Mouse (Mus musculus) CH12.LX (cell line): Measurements from ENCODE around the gene Frmd4a. TPM values are rescaled to one million over a fixed set of nuclear protein-coding genes. Genes with fewer than 3 reads are reported as not detected.

ENCODE experiments used
- DNase-seq: peaks from one replicate; pipeline ENCODE4 v3.0.0-alpha.2; 2013; ENCODE audit errors: extremely low read depth
- H3K27ac ChIP-seq: 2 replicates; pipeline ENCODE4 v1.5.1; 2012; ENCODE audit warnings: low read depth, mild to moderate bottlenecking, control low read depth, moderate library complexity; ENCODE audit not compliant: insufficient read depth
- H3K27me3 ChIP-seq: replicated peaks from 2 replicates; pipeline ENCODE3; 2012; ENCODE audit warnings: inconsistent platforms
- H3K36me3 ChIP-seq, 2 experiments: replicated peaks in 1 of 2; 2 replicates each; pipeline versions ENCODE3 to v1.6.1; 2012; ENCODE audit warnings: inconsistent platforms in 1 of 2, low read length in 1 of 2, mild to moderate bottlenecking in 1 of 2, mixed read lengths in 1 of 2, moderate library complexity in 1 of 2; ENCODE audit not compliant: control insufficient read depth in 1 of 2, insufficient read depth in 1 of 2
- H3K4me1 ChIP-seq, 2 experiments: 2 replicates each; pipeline ENCODE4 v1.6.1; 2012; ENCODE audit warnings: inconsistent platforms in 1 of 2, moderate library complexity in 1 of 2; ENCODE audit not compliant: insufficient read depth in 2 of 2, control insufficient read depth in 1 of 2
- H3K4me2 ChIP-seq: 2 replicates; pipeline ENCODE4 v1.6.1; 2012; ENCODE audit warnings: low read depth, mild to moderate bottlenecking, control low read depth; ENCODE audit not compliant: poor library complexity, insufficient read depth, severe bottlenecking
- H3K4me3 ChIP-seq, 3 experiments: fragments of 150-350 bp in 1 of 3; sonication (generic) in 1 of 3; replicated peaks in 1 of 3; 2 replicates each; pipeline versions ENCODE3 to v1.5.1; 2011 to 2012; ENCODE audit warnings: low read depth in 2 of 3, low read length in 2 of 3, mild to moderate bottlenecking in 2 of 3, moderate library complexity in 2 of 3, control low read depth in 1 of 3, improper control_type of control experiment in 1 of 3, inconsistent platforms in 1 of 3, mixed read lengths in 1 of 3; ENCODE audit not compliant: poor library complexity in 1 of 3
- H3K79me2 ChIP-seq: replicated peaks from 2 replicates; pipeline ENCODE4 v1.6.1; 2012; ENCODE audit warnings: mild to moderate bottlenecking, moderate library complexity; ENCODE audit not compliant: control insufficient read depth, poor library complexity, insufficient read depth, severe bottlenecking; ENCODE audit errors: extremely low read depth
- H3K9ac ChIP-seq: 2 replicates; pipeline ENCODE4 v1.6.1; 2012; ENCODE audit warnings: low read depth, mild to moderate bottlenecking, control low read depth, moderate library complexity; ENCODE audit not compliant: insufficient read depth
- H3K9me3 ChIP-seq: replicated peaks from 2 replicates; pipeline ENCODE3; 2012; ENCODE audit warnings: low read length, inconsistent platforms, mixed read lengths
- CHD1 ChIP-seq: IDR thresholded peaks from 2 replicates; pipeline ENCODE4 v1.6.1; 2012; ENCODE audit warnings: low read depth, low read length, improper control_type of control experiment, inconsistent platforms
- CTCF ChIP-seq, 2 experiments: IDR thresholded peaks in 1 of 2; conservative IDR thresholded peaks in 1 of 2; 2 replicates each; pipeline ENCODE4 v1.5.1; 2011 to 2012; ENCODE audit warnings: low read depth in 2 of 2, low read length in 2 of 2, improper control_type of control experiment in 1 of 2, inconsistent platforms in 1 of 2, mild to moderate bottlenecking in 1 of 2, moderate library complexity in 1 of 2
- ETS1 ChIP-seq: conservative IDR thresholded peaks from 2 replicates; pipeline ENCODE4 v1.6.1; 2012; ENCODE audit warnings: low read depth, mild to moderate bottlenecking, inconsistent platforms, low read length, improper control_type of control experiment, moderate library complexity
- GABPA ChIP-seq: IDR thresholded peaks from 2 replicates; pipeline ENCODE4 v1.6.1; 2012; ENCODE audit warnings: low read depth, low read length, improper control_type of control experiment, inconsistent platforms; ENCODE audit not compliant: insufficient replicate concordance
- HCFC1 ChIP-seq: IDR thresholded peaks from 2 replicates; pipeline ENCODE4 v1.6.1; 2012; ENCODE audit warnings: low read depth, mild to moderate bottlenecking, inconsistent platforms, low read length, improper control_type of control experiment
- JUND ChIP-seq: conservative IDR thresholded peaks from 2 replicates; pipeline ENCODE4 v1.6.1; 2011; ENCODE audit warnings: low read depth, low read length, improper control_type of control experiment
- KAT2A ChIP-seq: IDR thresholded peaks from 2 replicates; pipeline ENCODE4 v1.6.1; 2012; ENCODE audit warnings: low read length, improper control_type of control experiment, inconsistent platforms; ENCODE audit not compliant: insufficient replicate concordance
- MAX ChIP-seq: IDR thresholded peaks from 2 replicates; pipeline ENCODE4 v1.6.1; 2011; ENCODE audit warnings: low read length, improper control_type of control experiment
- MEF2A ChIP-seq: IDR thresholded peaks from 2 replicates; pipeline ENCODE4 v1.6.1; 2014; ENCODE audit warnings: low read depth, mild to moderate bottlenecking, inconsistent platforms, low read length, improper control_type of control experiment, borderline replicate concordance
- MYC ChIP-seq: IDR thresholded peaks from 2 replicates; pipeline ENCODE4 v1.6.1; 2011; ENCODE audit warnings: low read depth, mild to moderate bottlenecking, improper control_type of control experiment, low read length
- NELFE ChIP-seq: IDR thresholded peaks from 2 replicates; pipeline ENCODE4 v1.6.1; 2011; ENCODE audit warnings: low read depth, low read length, improper control_type of control experiment
- PAX5 ChIP-seq: IDR thresholded peaks from 2 replicates; pipeline ENCODE4 v1.6.1; 2012; ENCODE audit warnings: low read length, inconsistent platforms, mixed read lengths
- POLR2A ChIP-seq: IDR thresholded peaks from 2 replicates; pipeline ENCODE4 v1.6.1; 2011; ENCODE audit warnings: low read depth, mild to moderate bottlenecking, improper control_type of control experiment, low read length
- POLR2AphosphoS2 ChIP-seq: IDR thresholded peaks from 2 replicates; pipeline ENCODE4 v1.6.1; 2011; ENCODE audit warnings: low read depth, low read length, improper control_type of control experiment
- SIN3A ChIP-seq: IDR thresholded peaks from 2 replicates; pipeline ENCODE4 v1.6.1; 2012; ENCODE audit warnings: low read length, improper control_type of control experiment, inconsistent platforms
- SMC3 ChIP-seq: IDR thresholded peaks from 2 replicates; pipeline ENCODE4 v1.6.1; 2011; ENCODE audit warnings: low read depth, low read length, improper control_type of control experiment
- TBP ChIP-seq: conservative IDR thresholded peaks from 2 replicates; pipeline ENCODE4 v1.6.1; 2011; ENCODE audit warnings: low read depth, low read length, improper control_type of control experiment
- UBTF ChIP-seq: IDR thresholded peaks from 2 replicates; pipeline ENCODE4 v1.6.1; 2012; ENCODE audit warnings: low read depth, mild to moderate bottlenecking, inconsistent platforms, low read length, improper control_type of control experiment, moderate library complexity
- USF1 ChIP-seq: IDR thresholded peaks from 2 replicates; pipeline ENCODE4 v1.6.1; 2014; ENCODE audit warnings: low read depth, mild to moderate bottlenecking, inconsistent platforms, low read length, improper control_type of control experiment
- ZC3H11A ChIP-seq: IDR thresholded peaks from 2 replicates; pipeline ENCODE4 v1.6.1; 2012; ENCODE audit warnings: low read depth, mild to moderate bottlenecking, inconsistent platforms, low read length, improper control_type of control experiment
- ZKSCAN1 ChIP-seq: IDR thresholded peaks from 2 replicates; pipeline ENCODE4 v1.6.1; 2012; ENCODE audit warnings: low read depth, inconsistent platforms, low read length, improper control_type of control experiment, borderline replicate concordance
- ZMIZ1 ChIP-seq: IDR thresholded peaks from 2 replicates; pipeline ENCODE4 v1.6.1; 2012; ENCODE audit warnings: low read depth, mild to moderate bottlenecking, inconsistent platforms, low read length, improper control_type of control experiment
- ZNF384 ChIP-seq: IDR thresholded peaks from 2 replicates; pipeline ENCODE4 v1.6.1; 2012; ENCODE audit warnings: low read depth, low read length, improper control_type of control experiment, inconsistent platforms
- dilution Hi-C: fragments of 300-500 bp; cut with MboI; formaldehyde crosslinking; loops from 2 replicates; pipeline ENCODE4 v1.14.3; 2020; ENCODE audit warnings: low sequenced_read_pairs; ENCODE audit not compliant: extremely low pct_unique_long_range_greater_than_20kb, extremely low pct_ligation_motif_present
- in situ Hi-C: fragments of 300-500 bp; cut with MboI; formaldehyde crosslinking; loops from 3 replicates; pipeline ENCODE4 v1.14.3; 2019; ENCODE audit warnings: low sequenced_read_pairs, low pct_ligation_motif_present, low pct_unique_long_range_greater_than_20kb, mixed read lengths
- polyA plus RNA-seq: library from polyadenylated mRNA; unstranded; fragments of >175 nt; gene quantifications from 2 replicates; pipeline ENCODE4 v1.2.1, GENCODE M21; 2012; ENCODE audit warnings: low read depth; ENCODE audit not compliant: insufficient read length
- total RNA-seq, 2 experiments: library from RNA; depleted of rRNA; stranded (reverse); fragments of 300-350 nt in 1 of 2; fragments of >200 nt in 1 of 2; gene quantifications; 2 replicates each; pipeline ENCODE4 v1.2.3; 2012 to 2014

Gene Frmd4a
- total and polyA plus RNA-seq, 3 experiments = 0.13 to 2.0 (median 0.32) TPM

DNA sequence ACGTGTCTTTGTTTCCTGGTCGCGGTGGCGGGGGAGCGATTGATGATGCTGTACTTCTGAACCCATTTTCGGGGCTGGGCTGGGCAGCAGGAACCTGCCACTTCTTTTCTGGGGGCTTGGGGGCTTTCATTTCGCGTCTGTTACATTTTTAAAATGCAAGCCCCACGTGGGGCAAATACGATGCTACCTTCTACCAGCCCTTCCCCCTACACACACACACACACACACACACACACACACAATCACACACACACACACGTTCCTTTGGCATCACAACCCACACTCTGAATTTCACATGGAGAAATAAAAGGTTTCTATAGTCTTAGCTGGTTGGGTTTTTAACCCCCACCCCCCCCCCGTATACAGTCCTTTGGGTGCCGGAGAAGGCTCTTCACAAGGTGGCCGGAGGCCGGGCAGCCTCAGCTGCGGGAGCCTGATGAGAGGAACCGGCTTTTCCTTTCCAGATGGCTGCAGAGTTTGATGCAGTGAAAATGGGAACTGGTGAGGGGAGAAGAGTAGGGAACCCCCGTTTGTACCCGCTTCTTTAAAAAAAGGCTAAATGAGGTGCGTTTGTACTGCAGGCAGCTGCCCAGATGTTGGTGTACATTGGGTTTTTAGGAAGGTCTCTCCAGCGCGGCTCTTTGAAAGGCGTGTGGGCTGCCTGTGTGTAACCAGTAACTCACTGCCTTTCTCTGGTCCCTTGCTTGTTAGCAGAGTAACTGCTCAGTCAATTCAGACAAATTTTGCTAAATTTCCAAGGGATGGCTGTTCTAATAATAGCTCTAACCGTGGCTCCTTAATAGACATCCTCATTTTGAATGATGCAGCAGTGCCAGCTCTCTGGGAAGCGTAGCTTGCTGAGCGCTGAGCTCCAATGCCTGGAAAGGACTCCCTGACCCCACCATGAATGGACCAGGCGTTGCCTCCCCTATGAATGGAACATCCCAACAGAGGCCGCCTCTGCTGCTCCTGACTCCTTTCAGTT lies 384.4 kb downstream of the Frmd4a start:
- Histone ChIP-seq H3K9ac (no peak overlapping the region), H3K27me3 (no peaks in the 10 kb centered on the region), H3K36me3 (no peaks in the 10 kb centered on the region), H3K27ac (no peak overlapping the region), H3K9me3 (peaks cover 3% of the 10 kb centered on the region), H3K4me1 (peaks cover 0 to 26% of the 10 kb centered on the region in 2 experiments; a peak in 2 of 4 replicates), H3K4me2 (no peak overlapping the region), H3K79me2 (no peaks in the 10 kb centered on the region), H3K4me3 (no peak overlapping the region)
- in situ Hi-C loops = no loop called here
- dilution Hi-C loops = no loop called here
- TF ChIP-seq MYC (no peak), SIN3A (no peak), HCFC1 (no peak), SMC3 (no peak), POLR2A (no peak), JUND (no peak), UBTF (no peak), MAX (no peak), ETS1 (no peak), MEF2A (no peak)
- DNase-seq = no peak

GRCm38 (mm10) chr2:4406977-4407376 lies 389.5 kb downstream of the Frmd4a start:
- Histone ChIP-seq H3K4me1 (peaks cover 9 to 47% of the 10 kb centered on the region in 2 experiments), H3K4me2 (no peak overlapping the region), H3K27me3 (no peaks in the 10 kb centered on the region), H3K27ac (no peak overlapping the region)
- no peak for DNase-seq
- in situ Hi-C loops = no loop called here
- TF ChIP-seq ETS1 (no peak), SMC3 (no peak), NELFE (no peak), USF1 (no peak), UBTF (no peak), CHD1 (no peak), ZMIZ1 (no peak), JUND (no peak), PAX5 (no peak), ZC3H11A (no peak), CTCF (conservative IDR thresholded peaks at IDR 0.05 in 1 of 2, IDR thresholded peaks at IDR 0.05 in 1 of 2; ENCODE audit: low read depth in 2 of 2, low read length in 2 of 2) (no peak), ZKSCAN1 (no peak), KAT2A (no peak), MAX (no peak), GABPA (no peak), POLR2A (no peak), TBP (no peak), POLR2AphosphoS2 (no peak), ZNF384 (no peak), MEF2A (no peak)
- TF ChIP-seq, all 38 proteins: peak for 0
- dilution Hi-C loops = no loop called here
- H3K9ac ChIP-seq = no peak overlapping the region
- H3K9me3 ChIP-seq = no peaks in the 10 kb centered on the region
- H3K36me3 ChIP-seq = no peaks in the 10 kb centered on the region
- no peaks in the 10 kb centered on the region for H3K79me2 ChIP-seq
- H3K4me3 ChIP-seq = no peak overlapping the region
